Mouse (Mus musculus): ENCODE measurements around the gene Rce1. TPM values are rescaled to one million over a fixed set of nuclear protein-coding genes. Genes with fewer than 3 reads are reported as not detected.

Rce1 gene
- polyA plus RNA-seq, 1 experiment from 2014 or later: 52.5 TPM

DNA sequence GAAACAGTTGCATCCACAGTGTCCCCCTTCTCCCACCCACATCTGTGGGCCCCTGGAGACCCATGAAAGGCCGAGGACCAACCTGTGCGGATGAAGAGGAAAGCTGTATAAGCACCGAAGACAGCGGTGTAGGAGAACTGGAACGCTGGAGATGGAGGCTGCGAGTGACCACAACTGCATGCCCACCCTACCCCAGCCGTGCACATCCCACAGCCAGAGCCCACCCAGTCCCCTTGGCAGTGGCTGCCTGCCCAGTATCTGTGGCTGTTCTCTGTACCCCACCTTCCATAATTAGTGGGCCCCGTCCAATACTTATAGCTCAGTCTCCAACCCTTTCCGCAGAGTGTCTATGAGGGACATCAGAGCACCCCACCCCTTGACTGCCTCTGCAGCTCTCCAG is 2.0 kb downstream of the Rce1 start:
- no peak overlapping the region for H3K27ac ChIP-seq (ENCODE audit: low read length)
- no peak for DNase-seq (ENCODE audit: low spot score)
- H3K9ac ChIP-seq (replicated peaks; ENCODE audit: low read depth): no peak overlapping the region
- H3K4me3 ChIP-seq (ENCODE audit: low read depth, low read length): no peak overlapping the region
- 96% methylated on average over 9 of the region's 9 CpGs for WGBS
- no peak for TF ChIP-seq CTCF (IDR thresholded peaks at IDR 0.05)
- no peak for TF ChIP-seq EP300 (IDR thresholded peaks at IDR 0.05)
- H3K27me3 ChIP-seq (replicated peaks; ENCODE audit: insufficient read depth, low read length): no peaks in the 10 kb centered on the region
- H3K4me1 ChIP-seq (ENCODE audit: insufficient read depth, low read depth, low read length): peaks cover 10% of the 10 kb centered on the region; the same call in 1 of the 2 replicates
- no peaks in the 10 kb centered on the region for H3K9me3 ChIP-seq (ENCODE audit: low read length)
- ATAC-seq: no peak
- 0 out of 2 replicates have a peak, but pooled peaks cover 2% of the 10 kb centered on the region for H3K36me3 ChIP-seq (ENCODE audit: insufficient read depth, low read length)
- no peak overlapping the region for H3K4me2 ChIP-seq (replicated peaks; ENCODE audit: low read depth, low read length)

DNA sequence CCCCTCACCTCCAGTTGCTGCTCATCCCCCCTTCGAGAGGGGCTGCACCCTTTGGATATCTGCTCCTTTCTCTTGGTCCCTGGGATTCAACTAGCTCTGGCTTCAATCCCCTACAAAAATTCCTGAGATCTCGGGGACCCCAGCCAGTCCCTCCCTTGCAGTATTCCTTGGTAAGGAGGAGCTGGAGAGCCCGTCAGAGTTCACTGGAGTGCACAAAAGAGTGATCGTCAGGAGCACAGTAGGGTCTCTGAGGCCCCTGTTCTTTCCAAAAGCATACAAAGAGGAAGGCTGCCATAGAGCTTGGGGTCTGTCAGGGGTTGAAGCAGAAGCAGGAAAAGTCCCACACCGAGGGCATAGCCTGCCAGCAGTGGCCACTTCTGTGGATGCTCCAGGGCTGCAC is 2.7 kb downstream of the Rce1 start:
- Histone ChIP-seq H3K27ac (ENCODE audit: low read length) (no peak overlapping the region), H3K4me3 (ENCODE audit: low read depth, low read length) (no peak overlapping the region), H3K9ac (replicated peaks; ENCODE audit: low read depth) (no peak overlapping the region), H3K36me3 (ENCODE audit: insufficient read depth, low read length) (0 out of 2 replicates have a peak, but pooled peaks cover 2% of the 10 kb centered on the region), H3K9me3 (ENCODE audit: low read length) (no peaks in the 10 kb centered on the region), H3K27me3 (replicated peaks; ENCODE audit: insufficient read depth, low read length) (no peaks in the 10 kb centered on the region), H3K4me2 (replicated peaks; ENCODE audit: low read depth, low read length) (no peak overlapping the region), H3K4me1 (ENCODE audit: insufficient read depth, low read depth, low read length) (peaks cover 10% of the 10 kb centered on the region; the same call in 1 of the 2 replicates)
- ATAC-seq (no peak), DNase-seq (ENCODE audit: low spot score) (no peak)
- WGBS: 85% methylated on average over 5 of the region's 5 CpGs
- TF ChIP-seq EP300 (IDR thresholded peaks at IDR 0.05) (no peak), CTCF (IDR thresholded peaks at IDR 0.05) (no peak)

DNA sequence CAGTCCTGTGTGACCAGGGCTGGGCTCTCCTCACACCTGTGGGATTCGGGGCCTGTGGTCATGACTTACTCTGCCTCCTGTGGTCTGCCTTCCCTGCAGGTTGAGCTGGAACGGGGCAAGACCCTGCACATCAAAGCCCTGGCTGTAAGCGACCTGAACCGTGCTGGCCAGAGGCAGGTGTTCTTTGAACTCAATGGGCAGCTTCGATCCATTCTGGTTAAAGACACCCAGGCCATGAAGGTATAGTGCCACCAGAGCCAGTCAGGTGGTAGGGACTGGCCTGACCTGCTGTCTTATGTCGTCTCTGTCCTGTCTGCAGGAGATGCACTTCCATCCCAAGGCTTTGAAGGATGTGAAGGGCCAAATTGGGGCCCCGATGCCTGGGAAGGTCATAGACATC is 4.7 kb downstream of the Rce1 start:
- H3K36me3 ChIP-seq (ENCODE audit: insufficient read depth, low read length): 0 out of 2 replicates have a peak, but pooled peaks cover 2% of the 10 kb centered on the region
- no peaks in the 10 kb centered on the region for H3K9me3 ChIP-seq (ENCODE audit: low read length)
- WGBS: 91% methylated on average over 7 of the region's 7 CpGs
- H3K4me3 ChIP-seq (ENCODE audit: low read depth, low read length): no peak overlapping the region
- H3K27me3 ChIP-seq (replicated peaks; ENCODE audit: insufficient read depth, low read length): no peaks in the 10 kb centered on the region
- peaks cover 10% of the 10 kb centered on the region for H3K4me1 ChIP-seq (ENCODE audit: insufficient read depth, low read depth, low read length)
- TF ChIP-seq CTCF (IDR thresholded peaks at IDR 0.05) (no peak), EP300 (IDR thresholded peaks at IDR 0.05) (no peak)
- no peak overlapping the region for H3K27ac ChIP-seq (ENCODE audit: low read length)
- ATAC-seq: no peak
- H3K9ac ChIP-seq (replicated peaks; ENCODE audit: low read depth): no peak overlapping the region
- no peak for DNase-seq (ENCODE audit: low spot score)
- no peak overlapping the region for H3K4me2 ChIP-seq (replicated peaks; ENCODE audit: low read depth, low read length)

DNA sequence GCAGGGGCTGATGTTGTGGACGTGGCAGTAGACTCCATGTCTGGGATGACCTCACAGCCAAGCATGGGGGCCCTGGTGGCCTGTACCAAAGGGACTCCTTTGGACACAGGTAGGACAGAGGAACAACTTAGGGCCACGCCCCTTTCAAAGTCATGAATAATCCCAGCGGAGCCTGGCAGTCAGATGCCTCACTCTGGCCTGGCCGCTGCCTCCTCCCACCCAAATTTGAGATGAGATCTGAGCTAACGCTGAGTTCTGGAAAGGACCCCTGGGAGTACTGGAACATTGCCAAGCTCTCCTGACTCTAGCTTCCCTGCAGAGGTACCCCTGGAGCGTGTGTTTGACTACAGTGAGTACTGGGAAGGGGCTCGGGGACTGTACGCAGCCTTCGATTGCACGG is 6.0 kb downstream of the Rce1 start:
- no peak overlapping the region for H3K4me3 ChIP-seq (ENCODE audit: low read depth, low read length)
- DNase-seq (ENCODE audit: low spot score) (no peak), ATAC-seq (no peak)
- H3K27me3 ChIP-seq (replicated peaks; ENCODE audit: insufficient read depth, low read length): no peaks in the 10 kb centered on the region
- 0 out of 2 replicates have a peak, but pooled peaks cover 2% of the 10 kb centered on the region for H3K36me3 ChIP-seq (ENCODE audit: insufficient read depth, low read length)
- H3K27ac ChIP-seq (ENCODE audit: low read length): no peak overlapping the region
- no peaks in the 10 kb centered on the region for H3K9me3 ChIP-seq (ENCODE audit: low read length)
- 80% methylated on average over 10 of the region's 10 CpGs for WGBS
- TF ChIP-seq EP300 (IDR thresholded peaks at IDR 0.05): no peak
- no peak for TF ChIP-seq CTCF (IDR thresholded peaks at IDR 0.05)
- H3K9ac ChIP-seq (replicated peaks; ENCODE audit: low read depth): no peak overlapping the region
- H3K4me2 ChIP-seq (replicated peaks; ENCODE audit: low read depth, low read length): no peak overlapping the region
- peaks cover 6% of the 10 kb centered on the region for H3K4me1 ChIP-seq (ENCODE audit: insufficient read depth, low read depth, low read length)

DNA sequence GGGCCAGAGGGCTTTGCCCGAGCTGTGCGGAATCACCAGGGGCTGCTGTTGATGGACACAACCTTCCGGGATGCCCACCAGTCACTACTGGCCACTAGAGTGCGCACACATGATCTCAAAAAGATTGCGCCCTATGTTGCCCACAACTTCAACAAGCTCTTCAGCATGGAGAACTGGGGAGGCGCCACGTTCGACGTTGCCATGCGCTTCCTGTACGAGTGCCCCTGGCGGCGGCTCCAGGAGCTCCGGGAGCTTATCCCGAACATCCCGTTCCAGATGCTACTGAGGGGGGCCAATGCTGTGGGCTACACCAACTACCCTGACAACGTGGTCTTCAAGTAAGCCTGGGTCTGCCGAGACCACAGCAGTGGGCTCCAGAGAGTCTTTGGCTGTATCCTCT is 7.3 kb downstream of the Rce1 start:
- no peak overlapping the region for H3K4me3 ChIP-seq (ENCODE audit: low read depth, low read length)
- TF ChIP-seq CTCF (IDR thresholded peaks at IDR 0.05): peak; percentile 64
- TF ChIP-seq EP300 (IDR thresholded peaks at IDR 0.05): no peak
- H3K36me3 ChIP-seq (ENCODE audit: insufficient read depth, low read length): 0 out of 2 replicates have a peak, but pooled peaks cover 2% of the 10 kb centered on the region
- no peak overlapping the region for H3K9ac ChIP-seq (replicated peaks; ENCODE audit: low read depth)
- H3K9me3 ChIP-seq (ENCODE audit: low read length): no peaks in the 10 kb centered on the region
- ATAC-seq (no peak), DNase-seq (ENCODE audit: low spot score) (peak; percentile 73)
- no peak overlapping the region for H3K4me2 ChIP-seq (replicated peaks; ENCODE audit: low read depth, low read length)
- WGBS: 31% methylated on average over 18 of the region's 18 CpGs
- H3K27ac ChIP-seq (ENCODE audit: low read length): no peak overlapping the region
- no peaks in the 10 kb centered on the region for H3K27me3 ChIP-seq (replicated peaks; ENCODE audit: insufficient read depth, low read length)
- H3K4me1 ChIP-seq (ENCODE audit: insufficient read depth, low read depth, low read length): peaks cover 6% of the 10 kb centered on the region

DNA sequence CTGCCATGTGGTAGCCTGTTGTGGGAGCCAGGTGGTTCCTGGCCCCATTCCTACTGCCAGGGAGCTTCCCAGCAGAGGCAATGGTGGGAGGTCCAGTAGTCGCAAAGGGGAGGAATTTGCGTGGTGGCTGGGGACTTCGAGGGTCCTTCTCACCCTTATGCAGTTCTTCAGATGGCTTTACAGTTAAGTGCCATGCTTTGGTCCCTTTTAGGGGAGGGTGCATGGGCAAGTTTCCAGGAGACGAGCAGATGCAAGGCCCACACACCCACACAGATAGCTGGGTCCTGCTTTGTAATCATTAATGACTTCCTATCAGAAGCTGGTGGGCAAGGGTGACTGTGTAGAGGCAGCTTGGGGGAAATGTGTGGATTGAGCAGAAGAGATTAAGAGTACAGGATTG is 8.9 kb downstream of the Rce1 start:
- 0 out of 2 replicates have a peak, but pooled peaks cover 2% of the 10 kb centered on the region for H3K36me3 ChIP-seq (ENCODE audit: insufficient read depth, low read length)
- H3K4me2 ChIP-seq (replicated peaks; ENCODE audit: low read depth, low read length): no peak overlapping the region
- TF ChIP-seq EP300 (IDR thresholded peaks at IDR 0.05): no peak
- no peak for TF ChIP-seq CTCF (IDR thresholded peaks at IDR 0.05)
- H3K4me1 ChIP-seq (ENCODE audit: insufficient read depth, low read depth, low read length): peaks cover 6% of the 10 kb centered on the region
- WGBS: 15% methylated on average over 4 of the region's 4 CpGs
- H3K4me3 ChIP-seq (ENCODE audit: low read depth, low read length): no peak overlapping the region
- no peaks in the 10 kb centered on the region for H3K9me3 ChIP-seq (ENCODE audit: low read length)
- H3K27me3 ChIP-seq (replicated peaks; ENCODE audit: insufficient read depth, low read length): no peaks in the 10 kb centered on the region
- DNase-seq (ENCODE audit: low spot score) (no peak), ATAC-seq (no peak)
- no peak overlapping the region for H3K9ac ChIP-seq (replicated peaks; ENCODE audit: low read depth)
- H3K27ac ChIP-seq (ENCODE audit: low read length): 0 out of 2 replicates have a peak overlapping the region, but pooled peaks have one; percentile 52
